Mouse (Mus musculus) small intestine, adult 2 months (tissue): ENCODE measurements around the gene Gm9045.

Source experiments
- CTCF ChIP-seq: fragments of 200-500 bp; IDR thresholded peaks from 2 replicates; pipeline ENCODE4 v1.5.1; 2012; ENCODE audit warnings: low read depth, mild to moderate bottlenecking, control low read depth, inconsistent platforms, low read length, moderate library complexity, mixed read lengths; ENCODE audit not compliant: insufficient replicate concordance, insufficient read length; ENCODE audit errors: extremely low read depth
- POLR2A ChIP-seq: fragments of 200-500 bp; IDR thresholded peaks from 2 replicates; pipeline ENCODE4 v1.6.1; 2012; ENCODE audit warnings: low read depth, mild to moderate bottlenecking, control low read depth, inconsistent platforms, low read length, moderate library complexity

DNA sequence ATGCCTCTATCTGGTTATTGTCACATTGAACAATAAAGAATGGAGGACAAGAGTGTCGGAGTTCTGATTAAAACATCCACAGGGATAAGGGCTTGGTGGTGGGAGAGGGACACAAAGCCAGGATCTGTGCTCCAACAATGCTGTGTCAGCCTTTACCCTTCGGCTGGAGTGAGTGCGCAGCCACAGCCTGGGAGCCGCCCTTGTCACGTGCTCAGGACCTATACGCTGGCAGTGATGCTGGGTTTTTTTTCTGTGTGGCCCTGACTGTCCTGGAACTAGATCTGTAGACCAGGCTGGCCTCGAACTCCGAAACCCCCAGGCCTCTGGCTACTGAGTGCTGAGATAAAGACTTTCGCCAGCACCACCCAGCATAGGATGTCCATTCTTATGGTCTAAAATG lies 31.9 kb upstream of the Gm9045 start:
- TF ChIP-seq POLR2A (no peak), CTCF (no peak)
